Mouse (Mus musculus): ENCODE data around the gene Prickle1.

Gene Prickle1

DNA sequence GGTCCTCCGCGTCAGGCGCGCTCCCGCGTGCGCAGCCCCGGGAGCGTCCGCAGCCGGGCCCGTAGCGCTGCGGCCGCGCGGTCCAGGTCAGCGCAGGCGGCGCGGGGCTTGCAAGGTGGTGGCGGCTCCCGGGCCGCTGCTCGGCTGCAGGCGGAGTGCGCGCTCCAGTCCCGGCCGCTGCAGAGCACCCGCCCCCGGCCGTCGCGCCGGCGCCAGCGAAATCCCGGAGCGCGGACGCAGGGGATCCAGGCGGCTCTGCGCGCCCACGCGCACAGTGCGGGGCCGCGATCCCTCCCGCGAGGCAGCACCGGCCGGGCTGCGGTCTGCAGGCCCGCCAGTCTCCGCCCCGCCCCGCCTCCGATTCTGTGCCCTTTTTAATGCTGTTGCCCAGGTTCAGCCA is at the start of gene Prickle1:
Gene Prickle1, minus strand, starts transcription at position 146 of the 400 bp plus-strand sequence.
- peak; percentile 90 for DNase-seq (ENCODE audit: extremely low spot score, low spot score)

DNA sequence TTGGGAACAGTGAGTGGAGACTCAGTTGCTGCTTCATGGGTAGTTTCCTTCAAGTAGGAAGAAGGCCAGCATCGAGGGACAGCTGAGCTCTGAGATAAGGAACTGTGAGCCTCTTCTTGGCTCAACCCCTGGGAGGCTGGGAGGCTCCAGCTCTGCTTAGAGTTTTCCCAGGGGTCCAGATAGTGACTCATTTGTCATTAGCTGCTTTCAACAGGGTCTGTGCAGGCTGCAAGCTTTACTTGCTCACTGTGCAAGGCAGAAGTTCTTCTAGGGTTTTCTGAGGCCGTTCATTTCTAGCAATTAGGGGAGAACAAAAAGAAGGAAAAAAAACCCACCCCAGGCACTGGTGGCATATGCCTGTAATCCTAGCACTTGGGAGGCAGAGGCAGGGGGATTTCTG is 44.5 kb upstream of the Prickle1 start:
- DNase-seq (ENCODE audit: extremely low spot score, low spot score): no peak

- no peak for DNase-seq (ENCODE audit: extremely low spot score, low spot score)
Measured at GRCm38 (mm10) chr15:93636976-93637375, 41.3 kb upstream of the Prickle1 start.

DNA sequence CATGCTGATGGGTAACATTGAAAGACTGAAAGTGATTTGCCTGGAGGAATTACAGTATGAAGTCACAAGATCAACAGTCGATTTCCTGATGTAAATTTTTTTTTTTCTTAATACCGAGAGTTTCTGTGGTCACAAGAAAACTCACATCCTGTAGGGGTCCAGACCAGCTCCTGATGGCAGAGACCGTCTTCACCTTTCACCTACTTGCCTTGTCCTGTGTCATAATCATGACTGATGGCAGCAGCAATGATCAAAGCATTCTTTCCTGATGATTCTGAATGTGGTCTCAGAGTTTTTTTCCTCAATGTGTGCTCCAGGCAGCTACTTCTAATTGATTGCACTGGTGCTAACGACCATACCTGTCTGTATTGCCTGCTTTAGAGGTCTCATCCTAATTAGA is 39.9 kb upstream of the Prickle1 start:
- no peak for DNase-seq (ENCODE audit: extremely low spot score, low spot score)

DNA sequence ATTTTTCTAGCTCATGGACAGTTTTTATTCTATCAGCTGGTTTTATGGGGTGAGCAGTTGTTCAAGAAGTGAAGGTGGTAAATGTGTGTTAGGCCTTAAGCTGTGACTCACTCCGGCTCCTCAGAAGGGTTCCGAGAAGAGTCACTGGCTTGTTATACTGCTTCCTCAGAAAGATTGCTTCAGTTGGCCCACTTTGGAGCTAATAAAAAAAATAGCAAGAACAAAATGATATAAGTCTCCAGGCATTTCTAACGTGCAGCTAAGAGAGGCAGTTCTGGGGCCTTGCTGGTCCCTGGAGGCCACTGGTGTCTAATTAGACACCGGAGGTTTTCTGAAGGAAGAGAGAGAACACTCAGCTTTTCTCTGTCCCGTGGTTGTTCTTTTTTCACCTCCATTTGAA is 38.8 kb upstream of the Prickle1 start:
- no peak for DNase-seq (ENCODE audit: extremely low spot score, low spot score)

DNA sequence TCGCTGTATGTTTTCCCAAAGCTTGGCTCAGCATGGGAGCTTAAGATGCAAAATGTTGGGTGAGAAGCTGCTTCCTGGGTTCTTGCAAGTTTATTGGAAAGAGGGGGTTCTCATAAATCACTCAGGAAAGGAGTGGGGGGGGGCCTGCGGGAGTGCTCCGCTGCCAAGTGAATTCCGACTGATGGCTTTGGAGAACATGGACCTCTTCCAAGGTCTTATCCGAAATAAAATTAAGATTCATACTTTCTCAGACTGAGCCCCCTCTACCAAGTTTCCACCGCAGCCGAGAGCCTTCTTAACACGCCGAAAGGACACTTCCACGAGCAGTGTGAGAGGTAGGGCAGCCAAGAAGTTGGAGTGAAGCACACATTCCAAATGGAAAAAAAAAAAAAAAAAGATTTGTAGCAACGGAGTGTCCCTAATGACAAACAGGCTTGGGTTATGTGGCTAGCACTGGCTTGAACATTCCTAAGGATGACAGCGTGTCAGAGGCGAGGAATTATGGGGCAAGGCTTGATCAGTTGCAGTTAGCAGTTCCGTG is 34.4 kb upstream of the Prickle1 start:
- DNase-seq (ENCODE audit: extremely low spot score, low spot score): no peak

GRCm38 (mm10) chr15:93629201-93629600 is 33.5 kb upstream of the Prickle1 start:
- DNase-seq (ENCODE audit: extremely low spot score, low spot score): no peak

GRCm38 (mm10) chr15:93627836-93628797 is 32.4 kb upstream of the Prickle1 start:
- DNase-seq (ENCODE audit: extremely low spot score, low spot score): no peak

DNA sequence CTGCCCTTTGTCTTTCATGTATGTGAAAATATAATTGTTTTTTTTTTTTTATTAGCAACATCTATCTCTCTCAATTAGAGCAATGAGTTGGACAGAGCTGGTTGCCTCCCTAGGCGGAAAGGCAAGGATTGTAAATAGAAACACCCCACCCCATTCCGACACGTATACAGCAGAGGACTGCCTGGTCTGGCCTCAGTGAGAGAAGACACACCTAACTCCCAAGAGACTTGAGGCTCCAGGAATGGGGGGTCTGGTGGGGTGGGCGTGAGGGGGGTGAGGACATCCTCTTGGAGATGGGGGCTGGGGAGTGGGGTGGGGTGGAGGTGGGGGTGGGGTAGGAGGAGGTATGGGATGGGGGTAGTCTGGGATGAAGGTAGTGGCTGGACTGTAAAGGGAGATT is 23.9 kb upstream of the Prickle1 start:
- DNase-seq (ENCODE audit: extremely low spot score, low spot score): no peak

DNA sequence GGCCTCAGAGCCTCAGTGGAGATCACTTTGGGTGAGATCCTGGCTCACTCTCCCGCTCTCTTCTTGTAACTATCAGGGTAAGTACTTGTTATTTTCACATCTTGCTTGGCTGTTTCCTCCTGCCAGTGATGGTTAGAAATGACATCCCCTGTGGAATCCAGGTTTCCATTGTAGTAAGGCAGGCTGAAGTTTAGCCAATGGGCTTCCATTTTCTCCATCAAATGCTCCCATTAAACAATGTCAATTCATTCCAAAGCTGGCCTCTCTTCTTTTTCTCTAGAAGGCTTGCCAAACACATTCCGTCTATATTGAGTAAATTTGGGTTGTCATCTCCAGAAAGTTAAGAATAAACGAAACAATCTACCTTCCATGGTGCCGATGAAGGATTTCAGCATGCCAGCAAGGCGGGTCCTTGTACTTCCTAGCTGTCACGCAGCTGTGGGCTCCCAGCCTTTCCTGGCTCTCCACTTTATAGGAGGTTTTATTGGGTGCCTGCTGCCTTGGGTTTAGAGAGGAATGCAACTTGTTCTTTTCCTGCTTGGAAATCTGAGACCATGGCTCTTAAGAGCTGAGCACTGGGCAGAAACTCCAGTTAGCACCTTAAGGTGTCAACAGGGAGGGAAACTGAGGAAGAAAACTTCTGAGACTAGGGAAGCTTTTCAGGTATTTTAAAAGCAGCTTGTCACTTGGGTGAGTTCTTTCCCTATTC is 22.9 kb upstream of the Prickle1 start:
- DNase-seq (ENCODE audit: extremely low spot score, low spot score): no peak

DNA sequence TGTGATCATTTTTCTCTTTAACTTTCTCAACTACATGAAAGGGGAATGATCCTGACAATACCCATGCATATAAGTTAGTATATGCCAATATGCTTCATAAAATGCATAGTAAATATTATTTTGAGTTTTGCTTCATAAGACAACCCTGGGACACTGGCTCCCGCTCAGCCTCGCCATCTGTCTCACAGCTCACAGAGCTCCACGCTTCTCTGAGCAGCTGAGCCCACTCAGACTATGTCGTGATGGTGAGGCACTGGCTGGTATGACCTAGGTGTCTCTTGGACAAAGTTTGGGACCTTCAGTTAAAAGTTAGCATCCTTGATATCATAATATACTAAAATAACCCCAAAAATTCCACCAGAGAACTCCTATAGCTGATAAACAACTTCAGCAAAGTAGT is 20.6 kb upstream of the Prickle1 start:
- DNase-seq (ENCODE audit: extremely low spot score, low spot score): no peak

- DNase-seq (ENCODE audit: extremely low spot score, low spot score): no peak
Measured at GRCm38 (mm10) chr15:93615031-93615430, 19.3 kb upstream of the Prickle1 start.

- no peak for DNase-seq (ENCODE audit: extremely low spot score, low spot score)
Measured at GRCm38 (mm10) chr15:93613606-93614005, 17.9 kb upstream of the Prickle1 start.

DNA sequence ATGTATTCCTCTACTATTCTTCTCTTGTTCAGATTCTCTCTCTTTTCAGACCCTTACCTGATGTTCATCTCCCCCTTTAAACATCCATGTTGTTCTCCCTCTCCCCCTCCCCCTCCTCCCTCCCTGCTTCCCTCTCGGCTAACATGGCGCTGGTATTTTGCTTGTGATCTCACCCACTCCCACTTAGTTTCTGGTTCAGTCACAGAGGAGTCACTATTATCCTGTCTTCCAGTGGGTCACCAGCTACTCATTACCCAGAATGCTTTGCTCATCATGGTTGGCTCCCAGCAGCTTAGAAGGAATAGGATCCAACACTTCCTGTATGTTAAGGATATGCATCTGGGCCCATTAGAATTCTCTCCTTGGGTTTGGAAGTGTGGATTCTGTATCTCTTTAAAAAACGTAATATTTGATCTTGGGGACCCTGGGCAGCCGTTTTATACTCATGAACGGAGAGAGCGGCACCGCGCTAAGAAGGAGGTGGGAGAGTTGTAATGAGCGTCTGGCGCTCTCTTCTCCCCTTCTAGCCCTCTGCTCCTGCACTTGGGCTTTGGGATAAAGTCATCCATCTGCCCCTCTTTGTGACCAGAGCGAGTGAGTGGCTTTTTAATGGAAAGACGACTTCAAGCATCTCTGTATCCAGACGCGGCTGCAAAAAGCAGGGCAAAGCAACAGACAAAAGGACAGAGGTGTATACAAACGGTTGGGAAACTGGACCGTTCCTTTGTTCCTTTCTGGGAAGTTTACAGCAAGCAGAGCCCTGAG is 16.0 kb upstream of the Prickle1 start:
- no peak for DNase-seq (ENCODE audit: extremely low spot score, low spot score)

GRCm38 (mm10) chr15:93610721-93611201 is 15.1 kb upstream of the Prickle1 start:
- no peak for DNase-seq (ENCODE audit: extremely low spot score, low spot score)

GRCm38 (mm10) chr15:93610288-93610687 is 14.6 kb upstream of the Prickle1 start:
- DNase-seq (ENCODE audit: extremely low spot score, low spot score): no peak

- DNase-seq (ENCODE audit: extremely low spot score, low spot score): no peak
Measured at GRCm38 (mm10) chr15:93602850-93603249, 7.2 kb upstream of the Prickle1 start.

- no peak for DNase-seq (ENCODE audit: extremely low spot score, low spot score)
Measured at GRCm38 (mm10) chr15:93601461-93602015, 5.8 kb upstream of the Prickle1 start.

DNA sequence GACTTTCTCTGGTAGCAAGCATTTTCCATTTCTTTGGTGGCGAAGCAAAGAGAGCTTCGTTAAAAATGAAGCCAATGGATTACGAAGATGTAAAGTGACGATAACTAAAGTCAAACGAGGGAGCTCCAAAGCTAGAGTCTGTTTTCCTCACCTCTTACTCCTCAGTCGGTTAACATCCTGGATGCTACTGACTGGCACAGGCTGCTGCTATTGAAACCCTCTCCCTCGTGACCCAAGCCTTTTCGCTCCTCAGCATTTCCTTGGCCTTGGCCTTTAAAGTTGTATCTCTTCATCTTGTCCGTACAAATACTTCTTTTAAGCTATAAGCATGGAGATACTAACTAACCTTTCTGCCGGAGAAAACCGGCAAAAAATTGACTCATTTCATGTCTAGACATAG is 1.3 kb upstream of the Prickle1 start:
- DNase-seq (ENCODE audit: extremely low spot score, low spot score): no peak

DNA sequence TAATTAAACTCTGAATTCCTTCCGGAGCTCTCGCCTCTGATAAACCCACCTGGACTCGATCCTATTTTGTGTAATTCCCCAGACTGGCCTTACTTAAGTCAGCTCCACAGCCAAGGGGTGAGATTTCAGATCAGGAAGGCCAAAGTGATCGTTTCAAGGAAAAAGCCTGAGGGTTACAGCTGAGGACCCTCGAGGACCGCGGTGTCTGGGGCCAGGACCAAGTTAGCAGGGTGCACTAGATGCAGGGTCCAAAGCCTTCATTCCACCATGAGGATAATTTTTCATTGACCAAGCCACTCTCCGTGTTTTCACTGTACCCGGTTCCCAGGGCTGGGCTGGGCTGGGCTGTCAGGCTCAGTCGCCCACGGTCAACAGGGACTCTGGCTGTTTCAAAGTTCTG is 594 bp upstream of the Prickle1 start:
- peak; percentile 83 for DNase-seq (ENCODE audit: extremely low spot score, low spot score)

All from neural tube, embryonic 10.5 days (tissue).